Mouse (Mus musculus): ENCODE measurements around the gene Dab1. TPM values are rescaled to one million over a fixed set of nuclear protein-coding genes. Genes with fewer than 3 reads are reported as not detected.

The Dab1 gene
- polyA plus RNA-seq, 1 experiment from 2014 or later = 0.39 TPM

DNA sequence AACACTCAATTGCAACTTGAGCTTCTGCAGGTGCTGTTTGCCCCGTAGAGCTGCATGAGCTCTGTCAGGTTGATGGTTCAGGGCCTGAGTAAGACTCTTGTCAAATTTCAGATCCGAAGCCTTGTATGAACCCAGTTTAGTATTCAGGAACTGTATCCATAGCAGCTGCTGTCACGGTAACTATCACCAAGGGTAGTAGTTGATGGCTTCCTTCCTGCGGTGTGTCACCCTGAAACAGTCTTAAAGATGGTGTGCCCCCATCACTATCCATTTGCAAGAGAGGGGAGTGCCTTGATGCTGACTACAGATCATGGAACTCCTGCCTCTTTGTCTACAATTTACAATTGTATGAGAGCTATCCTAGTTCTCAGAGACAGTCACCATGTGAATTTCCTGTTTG, 87.3 kb downstream of the Dab1 start:
- Histone ChIP-seq H3K9me3 (ENCODE audit: low read length) (no peaks in the 10 kb centered on the region), H3K4me2 (replicated peaks; ENCODE audit: low read depth, low read length) (no peak overlapping the region), H3K27ac (ENCODE audit: low read length) (no peak overlapping the region), H3K4me1 (ENCODE audit: insufficient read depth, low read depth, low read length) (no peaks in the 10 kb centered on the region), H3K4me3 (ENCODE audit: low read depth, low read length) (no peak overlapping the region), H3K36me3 (ENCODE audit: insufficient read depth, low read length) (no peaks in the 10 kb centered on the region), H3K27me3 (replicated peaks; ENCODE audit: insufficient read depth, low read length) (no peaks in the 10 kb centered on the region), H3K9ac (replicated peaks; ENCODE audit: low read depth) (no peak overlapping the region)
- DNase-seq (ENCODE audit: low spot score) (no peak), ATAC-seq (no peak)
- WGBS = 64% methylated on average over 4 of the region's 4 CpGs
- TF ChIP-seq EP300 (IDR thresholded peaks at IDR 0.05) = no peak
- TF ChIP-seq CTCF (IDR thresholded peaks at IDR 0.05) = no peak

DNA sequence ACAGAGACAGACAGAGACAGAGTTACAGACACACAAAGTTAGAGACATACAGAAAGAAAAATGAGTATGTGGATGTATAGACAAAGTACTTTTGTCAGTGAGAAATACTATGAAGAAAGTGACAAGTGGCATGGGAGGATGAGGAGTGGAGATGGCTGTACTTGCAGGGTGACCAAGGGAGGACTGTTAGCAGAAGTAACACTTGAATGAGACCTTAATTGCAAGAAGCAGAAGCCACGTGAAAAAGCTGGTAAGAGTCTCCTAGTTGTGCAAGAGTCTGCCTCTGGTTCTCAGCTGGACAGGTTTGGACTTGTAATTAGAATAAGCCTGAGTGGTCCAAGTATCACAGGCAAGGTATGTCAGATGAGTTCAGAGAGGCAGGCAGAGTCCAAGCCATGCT, 88.0 kb downstream of the Dab1 start:
- WGBS = 28% methylated on average over 1 of the region's 1 CpGs
- TF ChIP-seq EP300 (IDR thresholded peaks at IDR 0.05) (no peak), CTCF (IDR thresholded peaks at IDR 0.05) (no peak)

DNA sequence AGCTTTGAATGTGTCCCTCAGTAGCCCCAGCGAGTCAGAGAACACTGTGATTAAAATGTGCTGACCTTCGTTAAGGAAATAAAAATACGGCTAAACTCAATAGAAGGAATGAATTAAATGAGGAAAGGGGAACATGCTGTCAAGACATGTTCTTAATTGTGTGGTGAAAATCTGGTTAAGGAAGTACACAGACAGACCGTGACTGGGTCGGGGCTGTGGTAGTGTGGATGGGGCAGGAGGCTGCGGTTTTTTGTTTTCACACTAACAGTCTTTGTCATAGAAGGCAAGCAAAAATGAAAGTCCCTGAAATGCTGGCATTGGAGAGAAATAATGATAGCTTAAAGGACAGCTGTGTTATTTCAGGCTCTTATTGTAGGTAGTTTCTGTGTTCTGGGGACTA, 92.2 kb downstream of the Dab1 start:
- WGBS = 80% methylated on average over 6 of the region's 6 CpGs
- Histone ChIP-seq H3K4me3 (ENCODE audit: low read depth, low read length) (no peak overlapping the region), H3K9ac (replicated peaks; ENCODE audit: low read depth) (no peak overlapping the region), H3K4me2 (replicated peaks; ENCODE audit: low read depth, low read length) (no peak overlapping the region), H3K4me1 (ENCODE audit: insufficient read depth, low read depth, low read length) (no peaks in the 10 kb centered on the region), H3K27ac (ENCODE audit: low read length) (no peak overlapping the region), H3K27me3 (replicated peaks; ENCODE audit: insufficient read depth, low read length) (no peaks in the 10 kb centered on the region), H3K36me3 (ENCODE audit: insufficient read depth, low read length) (no peaks in the 10 kb centered on the region), H3K9me3 (ENCODE audit: low read length) (no peaks in the 10 kb centered on the region)
- ATAC-seq (no peak), DNase-seq (ENCODE audit: low spot score) (no peak)
- TF ChIP-seq EP300 (IDR thresholded peaks at IDR 0.05) (no peak), CTCF (IDR thresholded peaks at IDR 0.05) (no peak)

More for the DNA sequence above, 88.0 kb downstream of the Dab1 start:
- no peaks in the 10 kb centered on the region for H3K27me3 ChIP-seq (replicated peaks; ENCODE audit: insufficient read depth, low read length)
- no peak for ATAC-seq
- no peak overlapping the region for H3K9ac ChIP-seq (replicated peaks; ENCODE audit: low read depth)
- H3K4me2 ChIP-seq (replicated peaks; ENCODE audit: low read depth, low read length) = no peak overlapping the region
- H3K27ac ChIP-seq (ENCODE audit: low read length) = no peak overlapping the region
- H3K9me3 ChIP-seq (ENCODE audit: low read length) = no peaks in the 10 kb centered on the region
- DNase-seq (ENCODE audit: low spot score) = no peak
- no peaks in the 10 kb centered on the region for H3K4me1 ChIP-seq (ENCODE audit: insufficient read depth, low read depth, low read length)
- H3K36me3 ChIP-seq (ENCODE audit: insufficient read depth, low read length) = no peaks in the 10 kb centered on the region
- no peak overlapping the region for H3K4me3 ChIP-seq (ENCODE audit: low read depth, low read length)

DNA sequence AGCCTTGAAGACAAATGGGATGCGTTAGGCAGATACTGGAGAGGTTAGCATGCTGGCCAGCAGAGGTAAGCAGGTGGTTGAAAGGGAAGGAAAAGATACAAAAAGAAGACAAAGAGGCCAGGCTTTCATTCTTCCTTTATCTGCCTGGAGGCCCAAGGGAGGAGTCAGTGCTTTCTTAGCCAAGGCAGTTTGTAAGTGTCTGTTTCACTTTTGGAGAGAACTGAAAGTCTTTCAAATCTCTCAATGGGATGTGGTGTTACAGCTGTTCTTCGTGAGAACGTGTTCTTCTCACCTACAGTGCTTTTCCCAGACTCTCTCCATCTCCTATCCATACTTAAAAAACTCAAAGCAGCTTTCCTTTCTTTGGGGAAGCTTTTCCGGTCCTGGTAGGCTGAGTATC, 94.8 kb downstream of the Dab1 start:
- no peak overlapping the region for H3K27ac ChIP-seq (ENCODE audit: low read length)
- ATAC-seq (no peak), DNase-seq (ENCODE audit: low spot score) (no peak)
- H3K9me3 ChIP-seq (ENCODE audit: low read length) = no peaks in the 10 kb centered on the region
- TF ChIP-seq CTCF (IDR thresholded peaks at IDR 0.05) (no peak), EP300 (IDR thresholded peaks at IDR 0.05) (no peak)
- no peaks in the 10 kb centered on the region for H3K27me3 ChIP-seq (replicated peaks; ENCODE audit: insufficient read depth, low read length)
- no peaks in the 10 kb centered on the region for H3K36me3 ChIP-seq (ENCODE audit: insufficient read depth, low read length)
- no peak overlapping the region for H3K9ac ChIP-seq (replicated peaks; ENCODE audit: low read depth)
- H3K4me2 ChIP-seq (replicated peaks; ENCODE audit: low read depth, low read length) = no peak overlapping the region
- no peak overlapping the region for H3K4me3 ChIP-seq (ENCODE audit: low read depth, low read length)
- no peaks in the 10 kb centered on the region for H3K4me1 ChIP-seq (ENCODE audit: insufficient read depth, low read depth, low read length)
- 78% methylated on average over 4 of the region's 4 CpGs for WGBS

DNA sequence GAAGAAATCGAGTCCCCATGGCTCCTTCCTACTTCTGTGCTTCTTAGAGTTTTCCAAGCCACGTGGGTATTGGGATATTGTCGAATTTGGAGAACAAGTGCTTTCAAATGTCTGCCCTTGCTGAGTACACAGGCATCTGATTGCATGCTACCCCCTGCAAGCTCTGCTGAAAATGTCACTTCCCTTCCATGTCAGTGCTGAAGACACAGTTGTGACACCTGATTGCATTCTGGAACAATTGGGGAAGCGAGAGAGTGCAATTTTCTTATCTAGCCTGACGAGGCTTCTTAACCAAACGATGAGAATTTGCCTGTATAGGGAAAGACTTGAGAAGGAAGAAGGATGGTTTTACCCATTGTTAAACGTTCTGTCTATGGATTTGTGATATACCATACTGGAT, 95.8 kb downstream of the Dab1 start:
- no peaks in the 10 kb centered on the region for H3K27me3 ChIP-seq (replicated peaks; ENCODE audit: insufficient read depth, low read length)
- H3K4me2 ChIP-seq (replicated peaks; ENCODE audit: low read depth, low read length) = no peak overlapping the region
- H3K9me3 ChIP-seq (ENCODE audit: low read length) = no peaks in the 10 kb centered on the region
- H3K27ac ChIP-seq (ENCODE audit: low read length) = no peak overlapping the region
- no peaks in the 10 kb centered on the region for H3K4me1 ChIP-seq (ENCODE audit: insufficient read depth, low read depth, low read length)
- no peak for TF ChIP-seq EP300 (IDR thresholded peaks at IDR 0.05)
- no peak for TF ChIP-seq CTCF (IDR thresholded peaks at IDR 0.05)
- H3K9ac ChIP-seq (replicated peaks; ENCODE audit: low read depth) = no peak overlapping the region
- 61% methylated on average over 7 of the region's 7 CpGs for WGBS
- H3K36me3 ChIP-seq (ENCODE audit: insufficient read depth, low read length) = no peaks in the 10 kb centered on the region
- ATAC-seq (no peak), DNase-seq (ENCODE audit: low spot score) (no peak)
- no peak overlapping the region for H3K4me3 ChIP-seq (ENCODE audit: low read depth, low read length)

DNA sequence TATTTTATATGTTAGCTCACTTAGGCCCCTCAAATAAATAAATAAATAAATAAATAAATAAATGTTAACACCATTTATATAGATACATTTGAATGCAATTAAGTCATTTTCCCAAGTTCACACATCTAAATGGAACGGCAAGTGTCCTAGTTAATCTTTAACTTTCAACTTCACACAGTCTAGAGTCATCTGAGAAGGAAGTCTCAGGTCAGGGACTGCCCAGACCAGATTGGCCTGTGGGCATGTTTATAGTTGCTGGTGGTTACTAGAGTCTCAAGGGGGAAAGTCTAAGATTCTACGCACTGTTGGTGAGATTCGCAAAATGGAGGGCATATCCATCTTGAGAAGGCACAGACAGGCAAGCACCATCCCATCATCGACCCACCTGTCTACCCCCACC, 96.4 kb downstream of the Dab1 start:
- WGBS = 71% methylated on average over 4 of the region's 4 CpGs
- H3K36me3 ChIP-seq (ENCODE audit: insufficient read depth, low read length) = no peaks in the 10 kb centered on the region
- H3K27me3 ChIP-seq (replicated peaks; ENCODE audit: insufficient read depth, low read length) = no peaks in the 10 kb centered on the region
- ATAC-seq (no peak), DNase-seq (ENCODE audit: low spot score) (no peak)
- no peak overlapping the region for H3K27ac ChIP-seq (ENCODE audit: low read length)
- no peak for TF ChIP-seq CTCF (IDR thresholded peaks at IDR 0.05)
- TF ChIP-seq EP300 (IDR thresholded peaks at IDR 0.05) = no peak
- H3K9ac ChIP-seq (replicated peaks; ENCODE audit: low read depth) = no peak overlapping the region
- no peaks in the 10 kb centered on the region for H3K9me3 ChIP-seq (ENCODE audit: low read length)
- no peak overlapping the region for H3K4me2 ChIP-seq (replicated peaks; ENCODE audit: low read depth, low read length)
- H3K4me1 ChIP-seq (ENCODE audit: insufficient read depth, low read depth, low read length) = no peaks in the 10 kb centered on the region
- no peak overlapping the region for H3K4me3 ChIP-seq (ENCODE audit: low read depth, low read length)

DNA sequence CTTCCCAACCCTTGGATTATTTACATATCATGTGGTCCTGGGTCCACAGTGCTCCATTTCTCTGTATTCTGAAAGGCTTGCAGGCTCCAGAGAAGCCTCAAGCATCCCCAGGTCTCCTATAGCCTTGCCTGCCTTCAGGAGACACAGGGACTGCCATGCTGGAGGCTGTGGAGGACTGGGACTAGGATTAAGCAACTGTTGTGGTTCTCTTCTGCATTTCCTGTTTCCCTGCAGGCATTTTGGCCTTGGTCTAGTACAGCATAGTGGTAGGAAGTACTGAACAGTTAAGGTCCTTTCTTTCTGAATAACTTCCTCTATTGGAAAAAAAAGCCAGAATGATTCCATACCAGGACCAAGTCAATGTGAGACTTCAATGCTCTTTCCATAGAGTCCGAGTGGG, 103.6 kb downstream of the Dab1 start:
- H3K27ac ChIP-seq (ENCODE audit: low read length) = no peak overlapping the region
- no peaks in the 10 kb centered on the region for H3K4me1 ChIP-seq (ENCODE audit: insufficient read depth, low read depth, low read length)
- H3K4me2 ChIP-seq (replicated peaks; ENCODE audit: low read depth, low read length) = no peak overlapping the region
- no peaks in the 10 kb centered on the region for H3K9me3 ChIP-seq (ENCODE audit: low read length)
- H3K9ac ChIP-seq (replicated peaks; ENCODE audit: low read depth) = no peak overlapping the region
- no peak overlapping the region for H3K4me3 ChIP-seq (ENCODE audit: low read depth, low read length)
- TF ChIP-seq CTCF (IDR thresholded peaks at IDR 0.05) (no peak), EP300 (IDR thresholded peaks at IDR 0.05) (no peak)
- 81% methylated on average over 1 of the region's 1 CpGs for whole genome bisulfite sequencing
- no peak for ATAC-seq
- no peaks in the 10 kb centered on the region for H3K36me3 ChIP-seq (ENCODE audit: insufficient read depth, low read length)
- H3K27me3 ChIP-seq (replicated peaks; ENCODE audit: insufficient read depth, low read length) = no peaks in the 10 kb centered on the region
- no peak for DNase-seq (ENCODE audit: low spot score)
